Mouse (Mus musculus) CH12.LX (cell line): Measurements from ENCODE around the gene Pik3c2g. TPM values are rescaled to one million over a fixed set of nuclear protein-coding genes. Genes with fewer than 3 reads are reported as not detected.

Source experiments
- DNase-seq: peaks from one replicate; pipeline ENCODE4 v3.0.0-alpha.2; 2013; ENCODE audit errors: extremely low read depth
- H3K27ac ChIP-seq: 2 replicates; pipeline ENCODE4 v1.5.1; 2012; ENCODE audit warnings: low read depth, mild to moderate bottlenecking, control low read depth, moderate library complexity; ENCODE audit not compliant: insufficient read depth
- H3K27me3 ChIP-seq: replicated peaks from 2 replicates; pipeline ENCODE3; 2012; ENCODE audit warnings: inconsistent platforms
- H3K36me3 ChIP-seq, 2 experiments: replicated peaks in 1 of 2; 2 replicates each; pipeline versions ENCODE3 to v1.6.1; 2012; ENCODE audit warnings: inconsistent platforms in 1 of 2, low read length in 1 of 2, mild to moderate bottlenecking in 1 of 2, mixed read lengths in 1 of 2, moderate library complexity in 1 of 2; ENCODE audit not compliant: control insufficient read depth in 1 of 2, insufficient read depth in 1 of 2
- H3K4me1 ChIP-seq, 2 experiments: 2 replicates each; pipeline ENCODE4 v1.6.1; 2012; ENCODE audit warnings: inconsistent platforms in 1 of 2, moderate library complexity in 1 of 2; ENCODE audit not compliant: insufficient read depth in 2 of 2, control insufficient read depth in 1 of 2
- H3K4me2 ChIP-seq: 2 replicates; pipeline ENCODE4 v1.6.1; 2012; ENCODE audit warnings: low read depth, mild to moderate bottlenecking, control low read depth; ENCODE audit not compliant: poor library complexity, insufficient read depth, severe bottlenecking
- H3K4me3 ChIP-seq, 3 experiments: fragments of 150-350 bp in 1 of 3; sonication (generic) in 1 of 3; replicated peaks in 1 of 3; 2 replicates each; pipeline versions ENCODE3 to v1.5.1; 2011 to 2012; ENCODE audit warnings: low read depth in 2 of 3, low read length in 2 of 3, mild to moderate bottlenecking in 2 of 3, moderate library complexity in 2 of 3, control low read depth in 1 of 3, improper control_type of control experiment in 1 of 3, inconsistent platforms in 1 of 3, mixed read lengths in 1 of 3; ENCODE audit not compliant: poor library complexity in 1 of 3
- H3K79me2 ChIP-seq: replicated peaks from 2 replicates; pipeline ENCODE4 v1.6.1; 2012; ENCODE audit warnings: mild to moderate bottlenecking, moderate library complexity; ENCODE audit not compliant: control insufficient read depth, poor library complexity, insufficient read depth, severe bottlenecking; ENCODE audit errors: extremely low read depth
- H3K9ac ChIP-seq: 2 replicates; pipeline ENCODE4 v1.6.1; 2012; ENCODE audit warnings: low read depth, mild to moderate bottlenecking, control low read depth, moderate library complexity; ENCODE audit not compliant: insufficient read depth
- H3K9me3 ChIP-seq: replicated peaks from 2 replicates; pipeline ENCODE3; 2012; ENCODE audit warnings: low read length, inconsistent platforms, mixed read lengths
- E2F4 ChIP-seq: IDR thresholded peaks from 2 replicates; pipeline ENCODE4 v1.6.1; 2011; ENCODE audit warnings: low read depth, low read length, improper control_type of control experiment; ENCODE audit not compliant: insufficient replicate concordance
- ELF1 ChIP-seq: IDR thresholded peaks from 2 replicates; pipeline ENCODE4 v1.6.1; 2014; ENCODE audit warnings: low read depth, mild to moderate bottlenecking, inconsistent platforms, low read length, improper control_type of control experiment
- EP300 ChIP-seq: IDR thresholded peaks from 2 replicates; pipeline ENCODE4 v1.6.1; 2011; ENCODE audit warnings: low read length, improper control_type of control experiment
- ETS1 ChIP-seq: conservative IDR thresholded peaks from 2 replicates; pipeline ENCODE4 v1.6.1; 2012; ENCODE audit warnings: low read depth, mild to moderate bottlenecking, inconsistent platforms, low read length, improper control_type of control experiment, moderate library complexity
- GABPA ChIP-seq: IDR thresholded peaks from 2 replicates; pipeline ENCODE4 v1.6.1; 2012; ENCODE audit warnings: low read depth, low read length, improper control_type of control experiment, inconsistent platforms; ENCODE audit not compliant: insufficient replicate concordance
- HCFC1 ChIP-seq: IDR thresholded peaks from 2 replicates; pipeline ENCODE4 v1.6.1; 2012; ENCODE audit warnings: low read depth, mild to moderate bottlenecking, inconsistent platforms, low read length, improper control_type of control experiment
- IRF4 ChIP-seq: IDR thresholded peaks from 2 replicates; pipeline ENCODE4 v1.6.1; 2014; ENCODE audit warnings: low read depth, mild to moderate bottlenecking, inconsistent platforms, low read length, improper control_type of control experiment
- MAFK ChIP-seq: IDR thresholded peaks from 2 replicates; pipeline ENCODE4 v1.6.1; 2011; ENCODE audit warnings: low read length, improper control_type of control experiment; ENCODE audit not compliant: insufficient replicate concordance
- MAX ChIP-seq: IDR thresholded peaks from 2 replicates; pipeline ENCODE4 v1.6.1; 2011; ENCODE audit warnings: low read length, improper control_type of control experiment
- MXI1 ChIP-seq: IDR thresholded peaks from 2 replicates; pipeline ENCODE4 v1.6.1; 2011; ENCODE audit warnings: mild to moderate bottlenecking, low read depth, low read length, improper control_type of control experiment
- MYC ChIP-seq: IDR thresholded peaks from 2 replicates; pipeline ENCODE4 v1.6.1; 2011; ENCODE audit warnings: low read depth, mild to moderate bottlenecking, improper control_type of control experiment, low read length
- NELFE ChIP-seq: IDR thresholded peaks from 2 replicates; pipeline ENCODE4 v1.6.1; 2011; ENCODE audit warnings: low read depth, low read length, improper control_type of control experiment
- NRF1 ChIP-seq: IDR thresholded peaks from 2 replicates; pipeline ENCODE4 v1.6.1; 2014; ENCODE audit warnings: low read depth, mild to moderate bottlenecking, inconsistent platforms, low read length, improper control_type of control experiment, moderate library complexity
- POLR2AphosphoS2 ChIP-seq: IDR thresholded peaks from 2 replicates; pipeline ENCODE4 v1.6.1; 2011; ENCODE audit warnings: low read depth, low read length, improper control_type of control experiment
- RAD21 ChIP-seq: IDR thresholded peaks from 2 replicates; pipeline ENCODE4 v1.6.1; 2011; ENCODE audit warnings: low read depth, mild to moderate bottlenecking, low read length, improper control_type of control experiment, moderate library complexity
- RCOR1 ChIP-seq: conservative IDR thresholded peaks from 2 replicates; pipeline ENCODE4 v1.6.1; 2012; ENCODE audit warnings: low read depth, mild to moderate bottlenecking, inconsistent platforms, low read length, improper control_type of control experiment
- TBP ChIP-seq: conservative IDR thresholded peaks from 2 replicates; pipeline ENCODE4 v1.6.1; 2011; ENCODE audit warnings: low read depth, low read length, improper control_type of control experiment
- TCF12 ChIP-seq: IDR thresholded peaks from 2 replicates; pipeline ENCODE4 v1.6.1; 2014; ENCODE audit warnings: low read depth, mild to moderate bottlenecking, inconsistent platforms, low read length, improper control_type of control experiment
- UBTF ChIP-seq: IDR thresholded peaks from 2 replicates; pipeline ENCODE4 v1.6.1; 2012; ENCODE audit warnings: low read depth, mild to moderate bottlenecking, inconsistent platforms, low read length, improper control_type of control experiment, moderate library complexity
- USF1 ChIP-seq: IDR thresholded peaks from 2 replicates; pipeline ENCODE4 v1.6.1; 2014; ENCODE audit warnings: low read depth, mild to moderate bottlenecking, inconsistent platforms, low read length, improper control_type of control experiment
- ZMIZ1 ChIP-seq: IDR thresholded peaks from 2 replicates; pipeline ENCODE4 v1.6.1; 2012; ENCODE audit warnings: low read depth, mild to moderate bottlenecking, inconsistent platforms, low read length, improper control_type of control experiment
- ZNF384 ChIP-seq: IDR thresholded peaks from 2 replicates; pipeline ENCODE4 v1.6.1; 2012; ENCODE audit warnings: low read depth, low read length, improper control_type of control experiment, inconsistent platforms
- dilution Hi-C: fragments of 300-500 bp; cut with MboI; formaldehyde crosslinking; loops from 2 replicates; pipeline ENCODE4 v1.14.3; 2020; ENCODE audit warnings: low sequenced_read_pairs; ENCODE audit not compliant: extremely low pct_unique_long_range_greater_than_20kb, extremely low pct_ligation_motif_present
- in situ Hi-C: fragments of 300-500 bp; cut with MboI; formaldehyde crosslinking; loops from 3 replicates; pipeline ENCODE4 v1.14.3; 2019; ENCODE audit warnings: low sequenced_read_pairs, low pct_ligation_motif_present, low pct_unique_long_range_greater_than_20kb, mixed read lengths
- polyA plus RNA-seq: library from polyadenylated mRNA; unstranded; fragments of >175 nt; gene quantifications from 2 replicates; pipeline ENCODE4 v1.2.1, GENCODE M21; 2012; ENCODE audit warnings: low read depth; ENCODE audit not compliant: insufficient read length
- total RNA-seq, 2 experiments: library from RNA; depleted of rRNA; stranded (reverse); fragments of 300-350 nt in 1 of 2; fragments of >200 nt in 1 of 2; gene quantifications; 2 replicates each; pipeline ENCODE4 v1.2.3; 2012 to 2014

Gene Pik3c2g
- total and polyA plus RNA-seq, 3 experiments: not detected

GRCm38 (mm10) chr6:139587478-139587877, 457 bp downstream of the Pik3c2g start:
- H3K4me2 ChIP-seq: no peak overlapping the region
- H3K79me2 ChIP-seq: no peaks in the 10 kb centered on the region
- H3K9me3 ChIP-seq: peaks cover 53% of the 10 kb centered on the region
- H3K4me1 ChIP-seq: no peaks in the 10 kb centered on the region
- H3K27me3 ChIP-seq: no peaks in the 10 kb centered on the region
- H3K27ac ChIP-seq: no peak overlapping the region
- H3K4me3 ChIP-seq: no peak overlapping the region
- no peak for TF ChIP-seq HCFC1
- no peak for TF ChIP-seq RAD21
- no peak for TF ChIP-seq UBTF
- no peak for TF ChIP-seq ZNF384
- no peak for TF ChIP-seq GABPA
- TF ChIP-seq TCF12: no peak
- dilution Hi-C loops (no loop called here), in situ Hi-C loops (no loop called here)
- H3K9ac ChIP-seq: no peak overlapping the region
- DNase-seq: no peak
- H3K36me3 ChIP-seq: no peaks in the 10 kb centered on the region

DNA sequence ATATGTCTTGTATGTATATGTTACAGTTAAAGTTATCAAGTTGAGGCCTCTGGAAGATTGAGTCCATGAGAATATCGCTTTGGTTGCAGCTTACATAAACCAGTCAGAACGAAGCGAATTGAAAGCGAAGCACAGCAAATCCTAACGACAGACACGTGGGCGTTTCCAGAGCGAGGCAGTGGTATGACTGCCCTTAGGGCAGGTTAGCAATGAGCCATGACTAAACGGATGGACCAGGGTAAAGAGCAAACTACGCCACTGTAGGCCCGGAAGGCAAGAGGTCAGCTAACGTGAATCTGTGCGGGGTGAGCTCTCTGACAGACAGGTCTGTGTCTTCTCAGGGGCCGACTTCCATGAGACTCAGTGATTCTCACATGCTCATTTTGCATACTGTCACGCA, 1.4 kb downstream of the Pik3c2g start:
- H3K27ac ChIP-seq: no peak overlapping the region
- H3K27me3 ChIP-seq: no peaks in the 10 kb centered on the region
- in situ Hi-C loops: no loop called here
- no peak overlapping the region for H3K4me3 ChIP-seq
- no peaks in the 10 kb centered on the region for H3K36me3 ChIP-seq
- dilution Hi-C loops: no loop called here
- H3K9me3 ChIP-seq: peaks cover 54% of the 10 kb centered on the region
- H3K79me2 ChIP-seq: no peaks in the 10 kb centered on the region
- no peak for DNase-seq
- H3K4me2 ChIP-seq: no peak overlapping the region
- TF ChIP-seq ZMIZ1: no peak
- TF ChIP-seq NELFE: no peak
- TF ChIP-seq HCFC1: no peak
- TF ChIP-seq MAX: no peak
- TF ChIP-seq IRF4: no peak
- TF ChIP-seq RAD21: no peak
- TF ChIP-seq TBP: no peak
- TF ChIP-seq MYC: no peak
- no peak for TF ChIP-seq RCOR1
- H3K9ac ChIP-seq: no peak overlapping the region
- no peaks in the 10 kb centered on the region for H3K4me1 ChIP-seq

DNA sequence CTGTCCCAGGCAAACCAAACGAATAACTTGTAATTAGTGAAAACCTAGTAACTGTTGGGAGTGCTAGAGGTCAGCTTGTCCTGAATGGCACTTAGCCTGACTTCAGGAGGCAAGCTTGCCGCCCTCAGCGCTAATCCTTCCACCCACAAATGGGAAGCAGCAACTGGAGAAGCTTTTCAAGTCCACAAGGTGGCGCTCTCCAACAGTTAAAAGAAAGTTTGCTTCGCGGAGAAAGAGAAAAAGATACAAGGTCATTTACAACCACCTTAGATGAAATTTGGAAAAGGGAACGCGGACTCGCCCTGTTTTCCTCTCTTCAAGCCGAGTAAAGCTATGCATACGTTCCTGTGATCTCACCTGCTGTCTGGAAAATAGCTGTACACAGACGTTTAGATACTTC, 2.3 kb downstream of the Pik3c2g start:
- dilution Hi-C loops (no loop called here), in situ Hi-C loops (no loop called here)
- Histone ChIP-seq H3K27me3 (no peaks in the 10 kb centered on the region), H3K79me2 (no peaks in the 10 kb centered on the region), H3K27ac (no peak overlapping the region), H3K36me3 (no peaks in the 10 kb centered on the region), H3K9ac (no peak overlapping the region), H3K4me1 (no peaks in the 10 kb centered on the region), H3K4me3 (no peak overlapping the region), H3K9me3 (peaks cover 57% of the 10 kb centered on the region), H3K4me2 (no peak overlapping the region)
- no peak for DNase-seq
- TF ChIP-seq E2F4 (no peak), NRF1 (no peak), USF1 (no peak), POLR2AphosphoS2 (no peak), MAFK (no peak), MAX (no peak), HCFC1 (no peak), MXI1 (no peak), NELFE (no peak), EP300 (no peak), ETS1 (no peak), ELF1 (no peak)
